Mouse (Mus musculus) hindbrain, embryonic 15.5 days (tissue): ENCODE measurements around the gene Crb3. TPM values are rescaled to one million over a fixed set of nuclear protein-coding genes. Genes with fewer than 3 reads are reported as not detected.
"Not testable (repeated sequence)": the region's sequence is repeated elsewhere in the genome, so short reads cannot be mapped to it uniquely, and the experiment has no call there.

Experiments
- ATAC-seq: fragments of 200-750 bp; cut with Nextera tagmentation; 2 replicates; pipeline ENCODE4 v1.8.0; 2017; ENCODE audit warnings: low read depth, moderate number of reproducible peaks, moderate TSS enrichment; ENCODE audit not compliant: low FRiP score
- H3K27ac ChIP-seq: fragments of 300-500 bp; sonication (generic); replicated peaks from 2 replicates; pipeline ENCODE4 v1.5.1; 2015; ENCODE audit warnings: mild to moderate bottlenecking, inconsistent platforms
- H3K27me3 ChIP-seq: fragments of 300-500 bp; sonication (generic); 2 replicates; pipeline ENCODE4 v1.6.1; 2015; ENCODE audit warnings: control low read depth, inconsistent platforms
- H3K36me3 ChIP-seq: fragments of 300-500 bp; sonication (generic); 2 replicates; pipeline ENCODE4 v1.6.1; 2015; ENCODE audit warnings: control low read depth, inconsistent platforms
- H3K4me1 ChIP-seq: fragments of 300-500 bp; sonication (generic); replicated peaks from 2 replicates; pipeline ENCODE4 v1.6.1; 2015; ENCODE audit warnings: control low read depth, inconsistent platforms
- H3K4me2 ChIP-seq: fragments of 300-500 bp; sonication (generic); 2 replicates; pipeline ENCODE4 v1.6.1; 2015; ENCODE audit warnings: moderate library complexity, mild to moderate bottlenecking, inconsistent platforms
- H3K4me3 ChIP-seq: fragments of 300-500 bp; sonication (generic); 2 replicates; pipeline ENCODE4 v1.5.1; 2015; ENCODE audit warnings: mild to moderate bottlenecking, inconsistent platforms
- H3K9ac ChIP-seq: fragments of 300-500 bp; sonication (generic); 2 replicates; pipeline ENCODE4 v1.6.1; 2015; ENCODE audit warnings: inconsistent platforms
- H3K9me3 ChIP-seq: fragments of 300-500 bp; sonication (generic); 2 replicates; pipeline ENCODE4 v1.6.1; 2016; ENCODE audit warnings: control low read depth, inconsistent platforms
- WGBS: fragments of 180-500 bp; shearing (Covaris S2); methylation state at CpG from one replicate; pipeline ENCODE4 v1.1.7; 2015; 5-methylcytosine and 5-hydroxymethylcytosine counted together
- polyA plus RNA-seq: library from polyadenylated mRNA; unstranded; fragments of >200 nt; fragmentation: Nextera tagmentation; extraction: Ambion mirVana; gene quantifications from 2 replicates; pipeline ENCODE4 v1.2.1, GENCODE M21; 2015

Crb3 gene
- polyA plus RNA-seq, 1 experiment from 2014 or later = 4.1 TPM

DNA sequence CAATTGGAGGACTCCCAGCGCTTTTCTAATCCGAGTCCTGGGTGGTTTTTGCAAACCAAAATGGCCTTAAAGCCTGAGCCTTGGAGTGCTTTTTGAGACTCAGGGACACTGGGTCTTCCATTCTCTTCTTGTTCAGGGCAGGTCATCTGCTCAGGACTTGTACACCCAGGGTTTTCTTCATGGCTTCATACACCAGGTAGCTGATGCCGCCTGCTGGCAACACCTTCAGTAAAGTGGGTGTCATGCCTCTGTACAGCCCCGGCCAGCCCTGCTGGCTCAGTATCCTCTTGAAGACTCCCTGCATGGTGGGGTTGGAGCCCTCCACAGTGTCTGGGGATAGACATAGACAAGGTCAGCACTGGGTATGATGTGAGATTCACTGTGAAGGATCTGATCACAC is 26.1 kb upstream of the Crb3 start:
- H3K9me3 ChIP-seq = no peaks in the 10 kb centered on the region
- peaks cover 29% of the 10 kb centered on the region for H3K4me1 ChIP-seq
- H3K27me3 ChIP-seq = no peaks in the 10 kb centered on the region
- 0 out of 2 replicates have a peak overlapping the region, but pooled peaks have one; percentile 86 for H3K27ac ChIP-seq
- H3K4me3 ChIP-seq = no peak overlapping the region; the same call in 1 of the 2 replicates
- no peak overlapping the region for H3K9ac ChIP-seq
- H3K36me3 ChIP-seq = peaks cover 4% of the 10 kb centered on the region
- ATAC-seq = no peak
- peak overlapping the region; percentile 65; the same call in 1 of the 2 replicates for H3K4me2 ChIP-seq
- 90% methylated on average over 4 of the region's 4 CpGs for WGBS

DNA sequence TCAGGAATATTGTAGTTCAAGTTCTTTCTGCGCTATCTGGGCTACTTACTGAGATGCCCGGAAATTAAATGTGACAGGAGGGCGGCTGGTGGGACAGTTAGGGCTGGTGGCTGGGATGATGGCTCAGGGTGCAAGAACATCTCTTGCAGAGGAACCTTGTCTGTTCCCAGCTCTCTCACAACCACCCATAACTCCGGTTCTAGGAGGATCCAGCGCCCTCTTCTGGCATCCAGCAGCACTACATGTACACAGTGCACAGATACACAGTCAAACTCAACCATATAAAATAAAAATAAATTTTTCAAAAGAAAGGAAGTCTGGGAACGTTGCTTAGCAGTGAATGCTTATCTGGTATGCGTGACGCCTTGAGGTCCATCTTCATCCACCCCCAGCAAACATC is 19.9 kb upstream of the Crb3 start:
- WGBS = 47% methylated on average over 8 of the region's 8 CpGs

DNA sequence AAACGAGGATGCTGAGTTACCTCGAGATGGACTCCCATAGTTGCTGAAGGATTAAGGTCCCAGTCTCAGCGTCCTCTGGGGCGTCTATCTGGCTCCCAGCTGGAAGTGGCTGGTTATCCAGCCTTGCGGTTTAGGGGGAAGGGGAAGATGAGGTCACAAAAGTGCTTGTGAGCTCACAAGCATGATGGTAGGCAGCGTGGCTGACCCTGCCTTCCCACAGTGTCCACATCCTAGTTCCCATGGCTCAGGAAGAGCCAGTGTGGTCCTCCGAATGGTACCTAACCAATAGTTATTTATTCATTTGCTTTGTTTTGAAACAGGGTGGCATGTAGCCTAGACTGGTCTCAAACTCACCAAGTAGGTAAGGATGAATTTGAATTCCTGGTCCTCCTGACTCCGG is 17.4 kb upstream of the Crb3 start, which contains the start of gene Slc25a41:
Gene Slc25a41 (minus strand): TSS at position 101 of the 400 bp plus-strand sequence.
- Histone ChIP-seq H3K4me1 (no peaks in the 10 kb centered on the region), H3K4me3 (no peak within 1 kb of the TSS), H3K27ac (no peak within 1 kb of the TSS), H3K27me3 (no peaks in the 10 kb centered on the region), H3K4me2 (no peak within 1 kb of the TSS), H3K9ac (no peak within 1 kb of the TSS), H3K36me3 (peaks cover 17% of the 10 kb centered on the region; the same call in 1 of the 2 replicates), H3K9me3 (no peaks in the 10 kb centered on the region)
- WGBS = 76% methylated on average over 8 of the region's 8 CpGs
- no peak for ATAC-seq

More for the DNA sequence above, 19.9 kb upstream of the Crb3 start:
- no peaks in the 10 kb centered on the region for H3K27me3 ChIP-seq
- no peak overlapping the region for H3K4me3 ChIP-seq
- no peak overlapping the region for H3K9ac ChIP-seq
- H3K27ac ChIP-seq = no peak overlapping the region
- H3K4me1 ChIP-seq = no peaks in the 10 kb centered on the region
- no peak for ATAC-seq
- no peaks in the 10 kb centered on the region for H3K9me3 ChIP-seq
- H3K4me2 ChIP-seq = no peak overlapping the region
- H3K36me3 ChIP-seq = no peaks in the 10 kb centered on the region

DNA sequence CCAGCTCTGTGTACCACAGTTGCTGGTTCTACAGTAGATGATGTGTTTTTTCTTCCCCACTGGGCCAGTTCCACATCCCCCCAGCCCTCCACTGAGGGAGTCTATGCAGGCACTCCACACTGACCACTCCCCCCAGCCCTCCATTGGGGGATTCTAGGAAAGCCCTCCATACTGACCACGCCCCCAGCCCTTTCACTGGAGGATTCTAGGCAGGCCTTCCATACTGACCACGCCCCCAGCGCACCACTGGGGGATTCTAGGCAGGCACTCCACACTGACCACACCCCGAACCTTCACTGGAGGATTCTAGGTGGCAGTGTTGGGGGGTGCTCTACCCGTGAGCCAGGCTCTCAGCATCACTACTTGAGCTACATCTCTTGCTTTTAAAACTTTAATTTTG is 11.5 kb upstream of the Crb3 start:
- ATAC-seq = no peak
- no peak overlapping the region for H3K4me3 ChIP-seq
- no peak overlapping the region for H3K27ac ChIP-seq
- 50% methylated on average over 5 of the region's 5 CpGs for WGBS
- H3K4me2 ChIP-seq = no peak overlapping the region
- no peaks in the 10 kb centered on the region for H3K4me1 ChIP-seq
- H3K27me3 ChIP-seq = no peaks in the 10 kb centered on the region
- H3K36me3 ChIP-seq = peaks cover 48% of the 10 kb centered on the region
- H3K9ac ChIP-seq = no peak overlapping the region
- H3K9me3 ChIP-seq = no peaks in the 10 kb centered on the region

DNA sequence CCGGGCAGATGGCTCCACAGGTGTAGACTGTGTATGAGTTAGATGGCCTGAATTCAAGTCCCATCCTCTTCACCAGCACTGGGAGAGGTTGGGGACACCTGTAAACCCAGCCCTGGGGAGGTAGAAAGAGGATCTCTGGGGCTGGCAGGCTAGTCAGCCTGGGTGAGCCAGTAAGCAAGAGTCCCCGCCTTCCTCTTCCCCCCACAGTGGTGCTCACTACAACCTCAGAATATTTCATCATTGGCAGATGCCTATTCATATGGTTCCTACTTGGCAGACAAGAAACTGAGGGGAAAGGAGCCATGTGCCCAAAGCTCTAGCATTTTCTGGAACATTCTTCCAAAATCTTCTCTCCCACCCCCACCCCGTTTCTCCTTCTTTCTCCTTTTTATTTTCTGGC is 10.1 kb upstream of the Crb3 start:
- Histone ChIP-seq H3K27me3 (no peaks in the 10 kb centered on the region), H3K27ac (no peak overlapping the region), H3K4me2 (no peak overlapping the region), H3K9me3 (no peaks in the 10 kb centered on the region), H3K36me3 (peaks cover 61% of the 10 kb centered on the region), H3K9ac (no peak overlapping the region), H3K4me3 (no peak overlapping the region), H3K4me1 (no peaks in the 10 kb centered on the region)
- WGBS = 95% methylated on average over 3 of the region's 3 CpGs
- no peak for ATAC-seq

DNA sequence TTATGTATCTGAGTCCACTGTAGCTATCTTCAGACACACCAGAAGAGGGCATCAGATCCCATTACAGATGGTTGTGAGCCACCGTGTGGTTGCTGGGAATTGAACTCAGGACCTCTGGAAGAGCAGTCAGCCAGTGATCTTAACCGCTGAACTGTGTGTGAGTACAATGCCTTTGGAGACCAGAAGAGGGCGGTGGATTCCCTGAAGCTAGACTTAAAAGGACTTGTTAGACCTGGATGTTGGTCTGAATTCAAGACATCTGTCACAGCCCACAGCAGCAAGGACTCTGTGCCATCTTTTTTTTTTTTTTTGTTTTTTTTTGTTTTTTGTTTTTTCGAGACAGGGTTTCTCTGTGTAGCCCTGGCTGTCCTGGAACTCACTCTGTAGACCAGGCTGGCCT is 7.2 kb upstream of the Crb3 start:
- not testable (repeated sequence) for H3K27me3 ChIP-seq, H3K27ac ChIP-seq, H3K9ac ChIP-seq, H3K4me1 ChIP-seq, H3K9me3 ChIP-seq, H3K4me3 ChIP-seq, H3K4me2 ChIP-seq, ATAC-seq
- WGBS = 88% methylated on average over 4 of the region's 4 CpGs
- H3K36me3 ChIP-seq = peaks cover 53% of the 10 kb centered on the region

DNA sequence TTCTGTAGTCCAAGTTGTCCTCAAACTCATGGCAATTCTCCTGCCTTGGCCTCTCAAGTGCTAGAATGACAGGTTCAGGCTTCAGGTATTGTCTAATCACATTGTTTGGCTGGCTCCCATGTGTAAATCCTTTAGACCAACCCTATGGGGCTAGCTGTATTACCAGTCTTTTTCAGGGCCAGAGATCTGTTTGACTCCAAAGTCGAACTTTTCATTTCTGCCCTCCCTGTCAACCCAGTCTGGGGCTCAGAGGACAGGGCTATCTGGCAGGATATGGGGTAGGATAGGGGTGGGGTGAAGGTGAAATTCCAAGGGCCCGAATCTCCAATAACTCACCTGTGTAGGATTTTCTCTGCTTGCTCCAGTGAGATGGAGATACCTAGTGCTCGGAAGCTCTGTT is 2.7 kb upstream of the Crb3 start:
- no peak for ATAC-seq
- no peak overlapping the region for H3K27ac ChIP-seq
- WGBS = 92% methylated on average over 3 of the region's 3 CpGs
- H3K4me3 ChIP-seq = no peak overlapping the region
- H3K4me1 ChIP-seq = peaks cover 20% of the 10 kb centered on the region
- H3K4me2 ChIP-seq = no peak overlapping the region
- no peak overlapping the region for H3K9ac ChIP-seq
- no peaks in the 10 kb centered on the region for H3K27me3 ChIP-seq
- H3K9me3 ChIP-seq = no peaks in the 10 kb centered on the region
- H3K36me3 ChIP-seq = peaks cover 33% of the 10 kb centered on the region

DNA sequence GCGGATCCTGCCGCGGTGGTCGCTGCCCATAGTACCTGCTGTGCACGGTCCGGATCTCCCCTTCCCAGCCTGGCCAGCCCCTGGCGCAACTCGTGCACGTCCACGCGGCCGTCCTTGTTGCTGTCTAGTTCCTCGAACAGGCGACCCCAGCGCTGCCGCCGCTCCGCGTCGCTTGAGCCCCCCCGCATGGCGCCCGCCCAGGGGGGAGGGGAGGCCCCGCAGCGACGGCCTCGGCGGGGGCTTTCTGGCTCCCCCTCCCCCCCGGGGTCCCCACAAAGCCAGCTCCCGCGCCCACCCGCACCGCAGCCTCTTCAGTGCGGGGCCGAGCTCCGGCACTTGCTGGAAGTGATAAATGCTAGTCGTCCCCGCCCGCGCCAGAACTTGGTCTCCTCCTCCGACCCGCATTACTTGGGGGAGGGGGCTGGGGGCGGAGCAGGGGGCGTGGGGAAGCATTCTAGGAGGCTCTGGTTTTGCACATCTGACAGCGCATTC is 627 bp downstream of the Crb3 start, which contains the start of gene Slc25a23:
Gene Slc25a23 (minus strand): TSS at position 378 of the 492 bp plus-strand sequence.
- under 1% methylated on average over 32 of the region's 45 CpGs for WGBS
- H3K9ac ChIP-seq = peak within 1 kb of the TSS; percentile 86
- peak; percentile 77 for ATAC-seq
- H3K4me3 ChIP-seq = peak within 1 kb of the TSS; percentile 94
- peaks cover 25% of the 10 kb centered on the region for H3K27me3 ChIP-seq
- H3K4me1 ChIP-seq = peaks cover 32% of the 10 kb centered on the region
- H3K4me2 ChIP-seq = peak within 1 kb of the TSS; percentile 72
- no peaks in the 10 kb centered on the region for H3K9me3 ChIP-seq
- peak within 1 kb of the TSS; percentile 91 for H3K27ac ChIP-seq
- H3K36me3 ChIP-seq = peaks cover 8% of the 10 kb centered on the region

DNA sequence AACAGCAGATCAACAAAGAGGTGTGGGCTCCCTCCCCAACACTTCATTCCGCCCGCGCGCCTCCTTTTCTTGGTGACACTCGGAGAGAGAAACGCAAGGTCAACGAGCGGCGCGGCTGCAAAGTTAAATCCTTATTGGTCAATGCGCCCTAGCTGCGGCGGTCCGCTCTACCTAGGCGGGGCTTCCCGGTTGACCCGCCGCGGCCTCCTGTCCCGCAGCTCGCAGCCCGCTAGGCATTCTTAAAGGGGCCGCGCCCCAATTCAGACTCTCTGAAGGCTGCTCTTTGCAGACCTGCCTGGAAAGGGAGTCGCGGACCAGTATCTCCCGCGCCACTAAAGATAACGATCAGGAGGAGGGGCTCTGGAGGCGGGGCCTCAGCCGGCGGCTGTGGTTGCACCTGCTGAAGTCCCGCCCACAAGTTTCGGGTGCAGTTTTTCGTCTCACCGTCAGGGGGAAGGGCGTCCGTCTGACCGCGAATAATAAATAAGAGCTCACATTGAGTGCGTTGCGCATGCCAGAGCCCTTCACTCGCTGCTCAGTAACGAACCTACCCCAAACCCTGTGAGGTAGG is 1.4 kb downstream of the Crb3 start:
- peaks cover 25% of the 10 kb centered on the region for H3K27me3 ChIP-seq
- no peaks in the 10 kb centered on the region for H3K9me3 ChIP-seq
- peak overlapping the region; percentile 94 for H3K4me3 ChIP-seq
- H3K4me1 ChIP-seq = peaks cover 32% of the 10 kb centered on the region
- H3K9ac ChIP-seq = peak overlapping the region; percentile 86
- WGBS = under 1% methylated on average over 44 of the region's 44 CpGs
- ATAC-seq = peak; percentile 92
- H3K4me2 ChIP-seq = peak overlapping the region; percentile 72
- peaks cover 4% of the 10 kb centered on the region for H3K36me3 ChIP-seq
- peak overlapping the region; percentile 91 for H3K27ac ChIP-seq

DNA sequence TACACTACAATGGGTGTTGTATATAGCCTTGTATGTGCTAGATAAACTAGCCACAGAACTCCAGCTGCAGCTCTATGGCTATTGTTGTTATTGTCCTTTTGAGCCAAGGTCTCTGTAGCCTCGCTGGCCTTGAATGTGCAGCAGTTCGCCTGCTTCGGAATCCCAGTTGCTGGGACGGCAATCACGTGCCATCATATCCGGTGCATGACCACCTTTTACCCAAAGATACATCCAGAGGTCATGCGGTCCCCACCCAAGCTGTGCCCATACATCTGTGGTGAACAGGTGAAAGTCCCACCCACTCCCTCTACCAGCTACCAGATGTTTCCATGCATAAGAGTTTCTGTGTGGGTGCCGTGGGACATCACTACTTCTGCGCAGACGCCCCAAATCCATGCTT is 2.2 kb downstream of the Crb3 start:
- peak overlapping the region; percentile 72 for H3K4me2 ChIP-seq
- no peak overlapping the region for H3K9ac ChIP-seq
- no peaks in the 10 kb centered on the region for H3K9me3 ChIP-seq
- no peak overlapping the region for H3K27ac ChIP-seq
- 42% methylated on average over 10 of the region's 10 CpGs for WGBS
- no peak for ATAC-seq
- H3K36me3 ChIP-seq = no peaks in the 10 kb centered on the region; the same call in 1 of the 2 replicates
- peaks cover 32% of the 10 kb centered on the region for H3K4me1 ChIP-seq
- H3K4me3 ChIP-seq = peak overlapping the region; percentile 94
- peaks cover 25% of the 10 kb centered on the region for H3K27me3 ChIP-seq

DNA sequence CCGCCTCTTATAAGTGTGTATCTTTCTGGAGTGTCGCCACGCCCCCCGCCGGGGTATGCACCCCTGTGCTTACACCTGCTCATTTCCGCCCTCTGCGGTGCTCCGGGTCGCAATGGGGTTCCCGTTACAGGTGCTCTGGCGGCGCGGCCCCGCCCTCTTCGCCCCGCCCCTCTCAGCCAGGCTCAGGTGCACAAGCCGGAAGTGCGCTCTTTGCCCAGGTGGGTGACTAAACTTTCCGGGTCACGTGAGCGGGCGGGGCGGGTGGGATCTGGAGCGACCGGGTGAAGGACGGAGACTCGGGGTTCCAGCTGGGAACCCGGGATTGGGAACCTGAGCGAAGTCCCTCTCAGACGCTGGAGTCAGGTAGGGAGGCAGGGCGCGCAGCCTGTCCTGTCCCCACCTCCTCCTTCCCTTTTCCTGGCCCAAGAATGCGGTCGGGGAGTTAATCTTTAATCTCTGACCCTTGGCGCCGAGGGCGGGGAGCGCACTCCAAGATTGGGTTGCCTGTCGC is 3.2 kb downstream of the Crb3 start:
- no peaks in the 10 kb centered on the region for H3K36me3 ChIP-seq
- peak overlapping the region; percentile 65 for H3K4me2 ChIP-seq
- peak overlapping the region; percentile 17; the same call in 1 of the 2 replicates for H3K9ac ChIP-seq
- H3K4me1 ChIP-seq = peaks cover 32% of the 10 kb centered on the region
- 2% methylated on average over 38 of the region's 39 CpGs for WGBS
- H3K9me3 ChIP-seq = no peaks in the 10 kb centered on the region
- ATAC-seq = no peak
- peaks cover 25% of the 10 kb centered on the region for H3K27me3 ChIP-seq
- H3K4me3 ChIP-seq = peak overlapping the region; percentile 39
- H3K27ac ChIP-seq = no peak overlapping the region

DNA sequence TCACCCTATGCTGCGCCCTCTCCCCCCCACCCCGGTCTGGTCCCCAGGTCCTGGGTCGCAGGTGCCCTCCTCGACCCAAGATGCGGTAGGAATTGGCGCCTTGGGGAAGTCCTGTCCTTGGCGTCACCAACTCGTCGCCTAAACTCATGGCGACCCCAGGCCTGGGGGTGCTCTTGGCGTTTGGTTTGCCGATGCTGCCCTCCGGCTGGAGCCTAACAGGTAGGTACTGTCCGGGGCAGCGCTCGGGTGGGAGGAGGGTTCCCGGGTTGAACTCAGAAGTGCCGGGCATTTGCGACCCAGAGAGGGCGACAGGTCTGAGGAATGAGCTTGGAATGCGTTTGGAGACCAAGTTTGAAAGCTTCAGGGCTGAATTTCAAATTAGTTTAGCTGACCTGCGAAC is 3.6 kb downstream of the Crb3 start:
- under 1% methylated on average over 22 of the region's 22 CpGs for WGBS
- H3K4me1 ChIP-seq = peaks cover 32% of the 10 kb centered on the region
- H3K4me3 ChIP-seq = peak overlapping the region; percentile 39
- H3K36me3 ChIP-seq = no peaks in the 10 kb centered on the region
- ATAC-seq = no peak
- H3K27me3 ChIP-seq = peaks cover 25% of the 10 kb centered on the region
- no peak overlapping the region for H3K27ac ChIP-seq
- H3K4me2 ChIP-seq = peak overlapping the region; percentile 65
- no peak overlapping the region for H3K9ac ChIP-seq
- H3K9me3 ChIP-seq = no peaks in the 10 kb centered on the region
